Mouse (Mus musculus): ENCODE measurements around the gene Tmprss9. TPM values are rescaled to one million over a fixed set of nuclear protein-coding genes. Genes with fewer than 3 reads are reported as not detected.

Tmprss9 gene
- not detected for polyA plus RNA-seq (2014; fragmentation: Illumina TruSeq; extraction: RNeasy Lipid Tissue Mini Kit (QIAGEN cat#74804); ENCODE audit: insufficient read depth, low read depth, low replicate concordance)

GRCm38 (mm10) chr10:80871581-80871980 is at the start of gene Tmprss9:
Gene Tmprss9, plus strand, starts transcription at chr10:80871848.

GRCm38 (mm10) chr10:80826151-80827062 is 45.2 kb upstream of the Tmprss9 start, which contains the start of gene Oaz1:
Gene Oaz1, plus strand, starts transcription at chr10:80826656.

GRCm38 (mm10) chr10:80843931-80844547 is 27.6 kb upstream of the Tmprss9 start, which contains the start of gene Lingo3:
Gene Lingo3, minus strand, starts transcription at chr10:80844039.

GRCm38 (mm10) chr10:80854913-80855748 is 16.5 kb upstream of the Tmprss9 start, which contains the start of the genes Lsm7 and Sppl2b:
Gene Lsm7, minus strand, starts transcription at chr10:80855209.
Gene Sppl2b, plus strand, starts transcription at chr10:80855275.

GRCm38 (mm10) chr10:80900318-80901247 is 28.9 kb downstream of the Tmprss9 start, which contains the start of gene Timm13:
Gene Timm13, minus strand, starts transcription at chr10:80900969.

GRCm38 (mm10) chr10:80917779-80918434 is 46.3 kb downstream of the Tmprss9 start, which contains the start of gene Lmnb2:
Gene Lmnb2, minus strand, starts transcription at chr10:80918245.

GRCm38 (mm10) chr10:80929299-80930226 is 57.9 kb downstream of the Tmprss9 start, which contains the start of gene Gadd45b:
Gene Gadd45b, plus strand, starts transcription at chr10:80930073.

Other genes with a start within 250 kb of the Tmprss9 start
- 98.5 TPM for gene Csnk1g2, start 249.0 kb upstream of the Tmprss9 start, polyA plus RNA-seq (2014; fragmentation: Illumina TruSeq; extraction: RNeasy Lipid Tissue Mini Kit (QIAGEN cat#74804); ENCODE audit: insufficient read depth, low read depth, low replicate concordance)
- 24.0 TPM for gene Btbd2, start 214.8 kb upstream of the Tmprss9 start, polyA plus RNA-seq (2014; fragmentation: Illumina TruSeq; extraction: RNeasy Lipid Tissue Mini Kit (QIAGEN cat#74804); ENCODE audit: insufficient read depth, low read depth, low replicate concordance)
- 80.0 TPM for gene Mknk2, start 193.7 kb upstream of the Tmprss9 start, polyA plus RNA-seq (2014; fragmentation: Illumina TruSeq; extraction: RNeasy Lipid Tissue Mini Kit (QIAGEN cat#74804); ENCODE audit: insufficient read depth, low read depth, low replicate concordance)
- gene Mob3a, start 169.9 kb upstream of the Tmprss9 start, polyA plus RNA-seq (2014; fragmentation: Illumina TruSeq; extraction: RNeasy Lipid Tissue Mini Kit (QIAGEN cat#74804); ENCODE audit: insufficient read depth, low read depth, low replicate concordance): 23.9 TPM
- 26.3 TPM for gene Izumo4, start 169.7 kb upstream of the Tmprss9 start, polyA plus RNA-seq (2014; fragmentation: Illumina TruSeq; extraction: RNeasy Lipid Tissue Mini Kit (QIAGEN cat#74804); ENCODE audit: insufficient read depth, low read depth, low replicate concordance)
- gene Ap3d1, start 129.6 kb upstream of the Tmprss9 start, polyA plus RNA-seq (2014; fragmentation: Illumina TruSeq; extraction: RNeasy Lipid Tissue Mini Kit (QIAGEN cat#74804); ENCODE audit: insufficient read depth, low read depth, low replicate concordance): 26.6 TPM
- 6.0 TPM for gene Dot1l, start 116.6 kb upstream of the Tmprss9 start, polyA plus RNA-seq (2014; fragmentation: Illumina TruSeq; extraction: RNeasy Lipid Tissue Mini Kit (QIAGEN cat#74804); ENCODE audit: insufficient read depth, low read depth, low replicate concordance)
- gene Sf3a2, start 73.7 kb upstream of the Tmprss9 start, polyA plus RNA-seq (2014; fragmentation: Illumina TruSeq; extraction: RNeasy Lipid Tissue Mini Kit (QIAGEN cat#74804); ENCODE audit: insufficient read depth, low read depth, low replicate concordance): 19.4 TPM
- 47.8 TPM for gene Plekhj1, start 73.2 kb upstream of the Tmprss9 start, polyA plus RNA-seq (2014; fragmentation: Illumina TruSeq; extraction: RNeasy Lipid Tissue Mini Kit (QIAGEN cat#74804); ENCODE audit: insufficient read depth, low read depth, low replicate concordance)
- gene Amh, start 66.6 kb upstream of the Tmprss9 start, polyA plus RNA-seq (2014; fragmentation: Illumina TruSeq; extraction: RNeasy Lipid Tissue Mini Kit (QIAGEN cat#74804); ENCODE audit: insufficient read depth, low read depth, low replicate concordance): 0.19 TPM
- not detected for gene Jsrp1, start 58.4 kb upstream of the Tmprss9 start, polyA plus RNA-seq (2014; fragmentation: Illumina TruSeq; extraction: RNeasy Lipid Tissue Mini Kit (QIAGEN cat#74804); ENCODE audit: insufficient read depth, low read depth, low replicate concordance)
- gene Oaz1, start 45.2 kb upstream of the Tmprss9 start, polyA plus RNA-seq (2014; fragmentation: Illumina TruSeq; extraction: RNeasy Lipid Tissue Mini Kit (QIAGEN cat#74804); ENCODE audit: insufficient read depth, low read depth, low replicate concordance): 1,024 TPM
- gene Lingo3, start 27.8 kb upstream of the Tmprss9 start, polyA plus RNA-seq (2014; fragmentation: Illumina TruSeq; extraction: RNeasy Lipid Tissue Mini Kit (QIAGEN cat#74804); ENCODE audit: insufficient read depth, low read depth, low replicate concordance): not detected
- gene Lsm7, start 16.6 kb upstream of the Tmprss9 start, polyA plus RNA-seq (2014; fragmentation: Illumina TruSeq; extraction: RNeasy Lipid Tissue Mini Kit (QIAGEN cat#74804); ENCODE audit: insufficient read depth, low read depth, low replicate concordance): 119 TPM
- 9.4 TPM for gene Sppl2b, start 16.6 kb upstream of the Tmprss9 start, polyA plus RNA-seq (2014; fragmentation: Illumina TruSeq; extraction: RNeasy Lipid Tissue Mini Kit (QIAGEN cat#74804); ENCODE audit: insufficient read depth, low read depth, low replicate concordance)
- 173 TPM for gene Timm13, start 29.1 kb downstream of the Tmprss9 start, polyA plus RNA-seq (2014; fragmentation: Illumina TruSeq; extraction: RNeasy Lipid Tissue Mini Kit (QIAGEN cat#74804); ENCODE audit: insufficient read depth, low read depth, low replicate concordance)
- gene Lmnb2, start 46.4 kb downstream of the Tmprss9 start, polyA plus RNA-seq (2014; fragmentation: Illumina TruSeq; extraction: RNeasy Lipid Tissue Mini Kit (QIAGEN cat#74804); ENCODE audit: insufficient read depth, low read depth, low replicate concordance): 5.4 TPM
- 63.5 TPM for gene Gadd45b, start 58.2 kb downstream of the Tmprss9 start, polyA plus RNA-seq (2014; fragmentation: Illumina TruSeq; extraction: RNeasy Lipid Tissue Mini Kit (QIAGEN cat#74804); ENCODE audit: insufficient read depth, low read depth, low replicate concordance)
- gene Gng7, start 143.1 kb downstream of the Tmprss9 start, polyA plus RNA-seq (2014; fragmentation: Illumina TruSeq; extraction: RNeasy Lipid Tissue Mini Kit (QIAGEN cat#74804); ENCODE audit: insufficient read depth, low read depth, low replicate concordance): 1.2 TPM
- not detected for gene Diras1, start 153.8 kb downstream of the Tmprss9 start, polyA plus RNA-seq (2014; fragmentation: Illumina TruSeq; extraction: RNeasy Lipid Tissue Mini Kit (QIAGEN cat#74804); ENCODE audit: insufficient read depth, low read depth, low replicate concordance)
- 15.7 TPM for gene Slc39a3, start 165.6 kb downstream of the Tmprss9 start, polyA plus RNA-seq (2014; fragmentation: Illumina TruSeq; extraction: RNeasy Lipid Tissue Mini Kit (QIAGEN cat#74804); ENCODE audit: insufficient read depth, low read depth, low replicate concordance)
- gene Sgta, start 188.3 kb downstream of the Tmprss9 start, polyA plus RNA-seq (2014; fragmentation: Illumina TruSeq; extraction: RNeasy Lipid Tissue Mini Kit (QIAGEN cat#74804); ENCODE audit: insufficient read depth, low read depth, low replicate concordance): 57.6 TPM
- 9.9 TPM for gene Thop1, start 198.2 kb downstream of the Tmprss9 start, polyA plus RNA-seq (2014; fragmentation: Illumina TruSeq; extraction: RNeasy Lipid Tissue Mini Kit (QIAGEN cat#74804); ENCODE audit: insufficient read depth, low read depth, low replicate concordance)
- 0.13 TPM for gene Creb3l3, start 227.0 kb downstream of the Tmprss9 start, polyA plus RNA-seq (2014; fragmentation: Illumina TruSeq; extraction: RNeasy Lipid Tissue Mini Kit (QIAGEN cat#74804); ENCODE audit: insufficient read depth, low read depth, low replicate concordance)
- gene Map2k2, start 234.1 kb downstream of the Tmprss9 start, polyA plus RNA-seq (2014; fragmentation: Illumina TruSeq; extraction: RNeasy Lipid Tissue Mini Kit (QIAGEN cat#74804); ENCODE audit: insufficient read depth, low read depth, low replicate concordance): 73.9 TPM